Mouse (Mus musculus): ENCODE data around the gene Mlst8.

DNA sequence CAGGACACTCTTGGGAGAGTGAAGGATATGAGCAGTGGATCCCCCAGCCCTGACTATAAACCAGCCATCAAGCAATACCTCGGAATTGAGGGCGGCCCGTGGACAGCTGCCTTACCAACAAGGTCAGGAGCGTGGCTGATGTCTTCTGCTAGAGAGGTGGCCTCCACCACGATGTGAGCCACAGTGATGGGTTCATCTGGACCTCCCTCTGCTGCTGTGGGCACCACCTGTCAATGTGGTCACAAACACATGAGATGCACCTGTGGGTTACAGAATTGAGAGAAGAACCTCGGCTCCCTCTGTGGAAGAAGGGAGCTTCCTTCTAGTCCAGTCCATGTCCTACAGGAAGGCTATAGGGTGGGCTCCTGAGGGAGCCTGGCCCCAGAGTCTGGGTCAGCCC lies 29.4 kb downstream of the Mlst8 start:
- TF ChIP-seq CTCF (IDR thresholded peaks at IDR 0.05; ENCODE audit: low read depth) (no peak), EP300 (optimal IDR thresholded peaks at IDR 0.05) (no peak)
